Mouse (Mus musculus) B cell, adult 2 months (primary cell): ENCODE measurements around the gene Zfp865.
A peak's percentile ranks its signal among the peaks of the same experiment; 100 is the strongest.

Experiments used
- DNase-seq, 2 experiments: peaks; one replicate each; pipeline ENCODE4 v3.0.0; 2022

The Zfp865 gene

GRCm38 (mm10) chr7:5016057-5016456 is 4.1 kb upstream of the Zfp865 start:
- no peak for DNase-seq

DNA sequence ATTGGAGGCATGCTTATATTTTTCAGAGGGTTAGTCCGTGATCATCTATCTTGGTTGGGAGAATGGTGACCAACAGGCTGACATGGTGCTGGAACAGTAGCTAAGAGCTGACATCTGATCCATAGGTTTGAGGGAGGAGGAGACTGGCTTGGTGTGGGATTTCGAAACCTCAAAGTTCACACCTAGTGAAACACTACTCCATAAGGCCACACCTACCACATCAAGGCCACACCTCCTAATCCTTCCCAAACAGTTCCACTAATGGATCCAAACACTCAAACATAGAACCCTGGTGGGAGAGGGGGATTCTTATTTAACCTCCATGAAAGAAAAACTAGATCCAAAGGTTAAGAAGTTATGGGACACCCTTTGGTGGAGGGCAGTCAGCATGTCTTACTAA is 3.3 kb upstream of the Zfp865 start:
- peak; percentile 10 to 15 for DNase-seq

GRCm38 (mm10) chr7:5017352-5017751 is 2.8 kb upstream of the Zfp865 start:
- DNase-seq = peak; percentile 50 to 61

DNA sequence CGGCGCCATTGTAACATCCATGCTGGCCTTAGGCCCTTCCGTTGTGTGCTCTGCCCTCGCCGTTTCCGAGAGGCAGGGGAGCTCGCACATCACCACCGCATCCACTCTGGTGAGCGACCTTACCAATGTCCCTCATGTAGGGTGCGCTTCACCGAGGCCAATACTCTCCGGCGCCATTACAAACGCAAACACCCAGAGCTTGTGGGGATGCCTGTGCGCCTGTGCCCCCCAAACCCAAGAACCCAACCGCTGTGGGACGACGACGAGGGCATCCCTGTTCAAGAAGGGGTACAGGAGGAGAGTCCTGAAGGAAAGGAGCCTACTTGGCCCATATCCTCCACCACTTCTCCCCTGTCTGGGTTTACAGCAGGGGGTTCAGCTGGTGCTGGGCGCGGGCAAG is 2.2 kb upstream of the Zfp865 start:
- no peak for DNase-seq

GRCm38 (mm10) chr7:5019576-5019975 is 600 bp upstream of the Zfp865 start:
- DNase-seq = peak in 1 of 2 experiments; percentile 7

DNA sequence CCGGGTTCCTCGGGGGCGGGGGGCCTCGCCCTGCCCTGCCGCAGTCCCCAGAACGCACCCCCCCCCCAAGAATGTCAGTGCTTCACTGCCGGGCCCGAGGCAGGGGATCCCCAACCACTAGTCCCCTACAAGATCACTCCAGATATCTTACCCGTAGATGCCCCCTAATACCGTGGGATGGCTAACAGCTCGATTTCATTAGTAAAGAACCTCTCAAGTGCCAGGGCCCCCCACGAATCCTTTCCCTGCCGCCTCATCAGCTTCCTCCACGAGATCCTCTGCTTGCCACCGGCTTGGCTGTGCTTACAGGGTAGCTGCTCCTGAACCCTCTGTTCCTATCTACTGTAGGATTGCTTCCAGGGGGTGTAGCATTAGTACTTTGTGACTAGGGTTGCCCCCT is 509 bp downstream of the Zfp865 start:
- DNase-seq = no peak

- no peak for DNase-seq
Measured at GRCm38 (mm10) chr7:5021197-5021596, 1.0 kb downstream of the Zfp865 start.

GRCm38 (mm10) chr7:5029543-5029942 is 9.4 kb downstream of the Zfp865 start:
- DNase-seq = no peak

DNA sequence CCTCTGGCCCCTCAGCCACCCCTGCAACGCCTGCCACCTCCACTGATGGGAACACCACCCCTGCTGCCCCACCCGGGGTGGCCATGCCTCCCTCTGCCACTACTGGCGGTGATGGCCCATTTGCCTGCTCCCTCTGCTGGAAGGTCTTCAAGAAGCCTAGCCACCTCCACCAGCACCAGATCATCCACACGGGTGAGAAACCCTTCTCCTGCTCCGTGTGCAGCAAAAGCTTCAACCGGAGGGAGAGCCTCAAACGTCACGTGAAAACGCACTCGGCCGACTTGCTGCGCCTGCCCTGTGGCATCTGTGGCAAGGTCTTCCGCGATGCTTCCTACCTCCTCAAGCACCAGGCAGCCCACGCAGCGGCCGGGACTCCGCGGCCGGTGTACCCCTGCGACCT is 9.8 kb downstream of the Zfp865 start:
- no peak for DNase-seq

DNA sequence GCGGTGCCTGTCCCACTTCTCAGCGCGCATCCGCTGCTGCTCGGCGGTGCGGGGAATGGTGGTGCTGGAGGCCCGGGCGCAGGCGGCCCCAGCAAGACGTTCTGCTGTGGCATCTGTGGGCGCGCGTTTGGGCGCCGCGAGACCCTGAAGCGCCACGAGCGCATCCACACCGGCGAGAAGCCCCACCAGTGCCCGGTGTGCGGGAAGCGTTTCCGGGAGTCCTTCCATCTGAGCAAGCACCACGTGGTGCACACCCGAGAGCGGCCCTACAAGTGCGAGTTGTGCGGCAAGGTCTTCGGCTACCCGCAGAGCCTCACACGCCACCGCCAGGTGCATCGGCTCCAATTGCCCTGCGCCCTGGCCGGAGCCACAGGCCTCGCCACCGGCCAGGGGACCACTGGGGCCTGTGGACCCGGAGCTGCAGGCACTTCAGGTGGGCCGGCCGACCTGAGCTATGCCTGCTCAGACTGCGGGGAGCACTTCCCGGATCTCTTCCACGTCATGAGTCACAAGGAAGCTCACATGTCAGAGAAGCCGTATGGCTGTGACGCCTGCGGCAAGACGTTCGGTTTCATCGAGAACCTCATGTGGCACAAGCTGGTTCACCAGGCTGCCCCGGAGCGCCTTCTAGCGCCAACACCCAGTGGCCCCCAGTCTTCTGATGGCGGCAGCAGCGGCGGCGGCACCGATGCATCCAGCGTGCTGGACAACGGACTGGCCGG is 10.5 kb downstream of the Zfp865 start:
- no peak for DNase-seq

DNA sequence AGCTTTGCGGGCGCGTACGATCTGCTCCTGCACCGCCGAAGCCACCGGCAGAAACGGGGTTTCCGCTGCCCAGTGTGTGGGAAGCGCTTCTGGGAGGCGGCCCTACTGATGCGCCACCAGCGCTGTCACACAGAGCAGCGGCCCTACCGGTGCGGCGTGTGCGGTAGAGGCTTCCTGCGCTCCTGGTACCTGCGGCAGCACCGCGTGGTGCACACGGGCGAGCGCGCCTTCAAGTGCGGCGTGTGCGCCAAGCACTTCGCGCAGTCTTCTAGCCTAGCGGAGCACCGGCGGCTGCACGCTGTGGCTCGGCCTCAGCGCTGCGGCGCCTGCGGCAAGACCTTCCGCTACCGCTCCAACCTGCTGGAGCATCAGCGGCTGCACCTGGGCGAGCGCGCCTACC is 11.3 kb downstream of the Zfp865 start:
- DNase-seq = no peak

- no peak for DNase-seq
Measured at GRCm38 (mm10) chr7:5033818-5034217, 13.6 kb downstream of the Zfp865 start, which contains the start of gene 4632433K11Rik. Gene 4632433K11Rik (plus strand): TSS chr7:5034118.

DNA sequence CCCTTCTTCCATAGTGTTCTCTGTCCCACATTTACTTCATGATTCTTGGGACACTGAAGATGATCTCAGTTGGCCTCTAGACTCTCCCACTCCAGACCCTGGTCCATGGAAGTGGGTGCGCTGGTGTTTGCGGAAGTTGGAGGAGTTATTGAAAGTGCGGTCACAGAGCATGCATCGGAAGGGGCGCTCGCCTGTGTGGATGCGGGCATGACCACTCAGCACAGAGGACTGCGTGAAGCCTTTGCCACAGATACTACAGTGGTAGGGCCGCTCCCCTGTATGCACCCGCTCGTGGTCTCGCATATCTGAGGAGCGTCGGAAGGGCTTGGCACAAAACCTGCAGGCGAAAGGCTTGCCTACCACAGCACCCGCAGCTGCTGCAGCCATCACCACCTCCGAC is 15.5 kb downstream of the Zfp865 start:
- no peak for DNase-seq

DNA sequence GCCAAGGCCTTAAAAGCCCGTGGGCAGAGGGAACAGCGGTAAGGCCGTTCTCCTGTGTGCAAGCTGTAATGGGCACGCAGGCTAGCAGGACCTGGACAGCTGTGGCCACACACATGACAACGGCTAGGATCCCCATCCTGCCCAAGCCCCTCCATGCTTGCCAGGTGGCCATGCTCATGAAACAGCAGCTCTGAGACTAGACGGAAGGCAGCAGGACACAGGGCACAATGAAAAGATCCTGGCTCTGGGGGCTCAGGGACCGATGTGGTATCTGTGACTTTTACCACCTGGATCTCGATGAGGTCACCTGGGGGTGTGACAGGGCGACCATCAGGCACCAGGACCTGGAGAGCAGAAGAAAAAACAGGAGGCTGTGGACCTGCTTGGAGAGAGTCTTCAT is 16.0 kb downstream of the Zfp865 start:
- DNase-seq = no peak

GRCm38 (mm10) chr7:5037026-5037425 is 16.9 kb downstream of the Zfp865 start:
- no peak for DNase-seq

GRCm38 (mm10) chr7:5037467-5037866 is 17.3 kb downstream of the Zfp865 start:
- DNase-seq = no peak

GRCm38 (mm10) chr7:5038109-5038732 is 18.0 kb downstream of the Zfp865 start, which contains the start of gene Zfp784:
Gene Zfp784 (minus strand): TSS chr7:5038446.
- peak; percentile 96 to 97 for DNase-seq

DNA sequence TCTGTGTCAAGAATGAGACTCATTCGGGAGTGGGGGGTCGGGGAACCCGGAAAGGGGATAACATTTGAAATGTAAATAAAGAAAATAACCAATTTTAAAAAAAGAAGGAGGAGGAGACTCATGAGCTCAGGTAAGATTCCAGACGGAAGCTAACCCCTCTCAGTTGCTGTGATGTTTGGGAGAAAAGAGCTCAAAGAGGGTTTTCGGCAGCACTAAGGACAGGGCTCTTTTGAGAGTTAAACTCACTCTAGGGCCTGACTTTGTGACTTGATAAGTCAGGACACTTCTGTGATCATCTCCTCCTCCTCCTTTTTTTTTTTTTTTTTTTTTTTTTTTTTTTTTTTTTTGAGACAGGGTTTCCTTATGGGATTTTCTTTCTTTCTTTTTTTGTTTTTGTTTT is 18.8 kb downstream of the Zfp865 start:
- DNase-seq = no peak

GRCm38 (mm10) chr7:5044981-5045380 is 24.8 kb downstream of the Zfp865 start:
- DNase-seq = no peak

- DNase-seq = peak; percentile 26 to 32
Measured at GRCm38 (mm10) chr7:5046112-5046511, 25.9 kb downstream of the Zfp865 start.

DNA sequence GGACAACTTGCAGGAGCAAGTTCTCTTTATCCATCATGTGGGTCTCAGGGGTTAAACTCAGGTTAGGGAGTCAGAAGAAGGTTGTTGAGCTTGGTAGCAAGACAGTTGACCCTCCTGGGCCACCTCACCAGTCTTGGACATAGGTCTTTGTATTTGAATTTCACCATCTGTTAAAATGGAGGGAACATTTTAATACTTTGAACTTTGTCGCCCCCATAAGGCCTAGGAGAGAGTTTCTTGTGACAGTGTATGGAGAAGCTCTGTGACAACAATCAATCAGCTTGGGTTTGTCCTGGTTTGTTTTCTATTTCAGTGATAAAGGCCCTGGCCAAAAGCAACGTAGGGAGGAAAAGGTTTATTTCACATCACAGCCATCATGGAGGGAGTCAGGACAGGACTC is 27.1 kb downstream of the Zfp865 start:
- peak; percentile 61 to 63 for DNase-seq

DNA sequence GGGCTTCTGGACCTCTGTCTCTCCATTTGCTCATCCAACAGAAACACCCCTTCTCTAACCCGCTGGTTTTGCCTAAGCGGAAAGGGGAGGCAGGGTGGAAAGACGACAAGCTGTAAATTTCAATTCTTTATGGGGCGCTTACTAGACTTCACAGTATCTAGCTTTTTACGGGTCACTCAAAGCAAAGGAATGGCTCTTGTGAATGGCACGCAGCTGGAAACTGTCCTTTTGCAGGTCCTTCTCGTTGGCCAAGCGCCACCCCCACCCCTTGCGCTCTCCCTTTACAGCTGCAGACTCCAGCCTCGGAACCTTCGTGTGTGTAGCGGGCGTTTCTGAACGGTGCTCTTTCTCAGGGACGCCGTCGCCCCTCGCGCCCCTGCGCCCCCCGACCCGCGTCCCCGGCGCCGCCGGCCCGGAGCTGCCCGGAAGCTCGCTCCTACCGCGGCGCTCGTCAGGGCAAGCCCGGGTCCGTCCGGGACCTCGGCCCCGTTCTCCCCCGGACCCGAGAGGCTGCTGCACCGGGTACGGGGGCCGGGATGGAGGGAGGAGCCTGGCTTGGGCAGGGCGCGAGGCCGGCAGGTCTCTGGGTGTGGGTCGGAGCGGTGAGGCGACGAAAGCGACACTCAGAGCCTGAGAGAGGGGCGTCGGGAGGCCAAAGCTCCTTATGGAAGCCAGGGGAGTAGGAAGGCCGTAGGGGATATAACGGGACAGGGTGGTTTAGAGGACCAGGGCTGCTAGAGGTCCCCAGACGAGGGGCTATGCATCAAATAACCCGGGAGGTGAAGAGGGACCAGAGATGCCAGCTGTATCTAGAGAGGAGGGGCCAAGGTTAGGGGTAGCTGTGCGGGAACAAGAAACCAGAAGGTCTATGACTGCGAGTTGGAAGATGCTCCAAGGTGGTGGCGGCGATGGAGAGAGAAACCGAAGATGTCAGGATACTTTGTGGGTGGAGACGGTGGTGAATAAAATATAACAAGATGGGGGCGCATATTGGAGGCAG is 31.3 kb downstream of the Zfp865 start, which contains the start of gene Zfp580:
Gene Zfp580 (plus strand): TSS at position 346 of the 1,000 bp plus-strand sequence.
- DNase-seq = peak; percentile 73 to 79

GRCm38 (mm10) chr7:5052438-5052837 is 32.3 kb downstream of the Zfp865 start:
- DNase-seq = peak; percentile 25 to 30
